Mouse (Mus musculus): ENCODE measurements around the gene Tjp1. TPM values are rescaled to one million over a fixed set of nuclear protein-coding genes. Genes with fewer than 3 reads are reported as not detected.

Gene Tjp1
- 2.6 and 2.8 TPM in 2 replicates for polyA plus RNA-seq (2015; fragmentation: Nextera tagmentation; extraction: Ambion mirVana)

GRCm38 (mm10) chr7:65527071-65528007 is at the start of gene Tjp1:
Gene Tjp1 (minus strand): TSS chr7:65527781.
- no peak for DNase-seq (ENCODE audit: low spot score)

- DNase-seq (ENCODE audit: low spot score) = no peak
These were observed 49.5 kb upstream of the Tjp1 start for GRCm38 (mm10) chr7:65577118-65577517.

GRCm38 (mm10) chr7:65572731-65573130 is 45.1 kb upstream of the Tjp1 start:
- DNase-seq (ENCODE audit: low spot score) = no peak

GRCm38 (mm10) chr7:65570691-65571090 is 43.1 kb upstream of the Tjp1 start:
- no peak for DNase-seq (ENCODE audit: low spot score)

GRCm38 (mm10) chr7:65555996-65556395 is 28.4 kb upstream of the Tjp1 start:
- no peak for DNase-seq (ENCODE audit: low spot score)

GRCm38 (mm10) chr7:65545741-65546140 is 18.2 kb upstream of the Tjp1 start:
- no peak for DNase-seq (ENCODE audit: low spot score)

GRCm38 (mm10) chr7:65532689-65533088 is 5.1 kb upstream of the Tjp1 start:
- DNase-seq (ENCODE audit: low spot score) = no peak

GRCm38 (mm10) chr7:65523116-65523515 is 4.5 kb downstream of the Tjp1 start:
- DNase-seq (ENCODE audit: low spot score) = no peak

GRCm38 (mm10) chr7:65522490-65522889 is 5.1 kb downstream of the Tjp1 start:
- no peak for DNase-seq (ENCODE audit: low spot score)

GRCm38 (mm10) chr7:65520622-65521021 is 7.0 kb downstream of the Tjp1 start:
- no peak for DNase-seq (ENCODE audit: low spot score)

GRCm38 (mm10) chr7:65519788-65520563 is 7.6 kb downstream of the Tjp1 start:
- peak; percentile 43 for DNase-seq (ENCODE audit: low spot score)

GRCm38 (mm10) chr7:65516903-65517302 is 10.7 kb downstream of the Tjp1 start:
- DNase-seq (ENCODE audit: low spot score) = no peak

GRCm38 (mm10) chr7:65513451-65514179 is 14.0 kb downstream of the Tjp1 start:
- no peak for DNase-seq (ENCODE audit: low spot score)

- no peak for DNase-seq (ENCODE audit: low spot score)
These were observed 18.2 kb downstream of the Tjp1 start for GRCm38 (mm10) chr7:65509357-65509756.

- no peak for DNase-seq (ENCODE audit: low spot score)
These were observed 20.2 kb downstream of the Tjp1 start for GRCm38 (mm10) chr7:65507341-65507740.

GRCm38 (mm10) chr7:65502486-65503322 is 24.9 kb downstream of the Tjp1 start:
- no peak for DNase-seq (ENCODE audit: low spot score)

GRCm38 (mm10) chr7:65500746-65501145 is 26.8 kb downstream of the Tjp1 start:
- no peak for DNase-seq (ENCODE audit: low spot score)

GRCm38 (mm10) chr7:65497733-65498583 is 29.6 kb downstream of the Tjp1 start:
- DNase-seq (ENCODE audit: low spot score) = no peak

GRCm38 (mm10) chr7:65490526-65490925 is 37.1 kb downstream of the Tjp1 start:
- DNase-seq (ENCODE audit: low spot score) = no peak

- DNase-seq (ENCODE audit: low spot score) = no peak
These were observed 37.8 kb downstream of the Tjp1 start for GRCm38 (mm10) chr7:65489742-65490141.
